Mouse (Mus musculus): ENCODE measurements around the gene Il27.

The Il27 gene

GRCm38 (mm10) chr7:126606611-126607010 is 11.9 kb upstream of the Il27 start:
- DNase-seq (ENCODE audit: low spot score in 2 of 2) = no peak

- no peak for DNase-seq (ENCODE audit: low spot score in 2 of 2)
These were observed 7.9 kb upstream of the Il27 start for GRCm38 (mm10) chr7:126602650-126603049.

- no peak for DNase-seq (ENCODE audit: low spot score in 2 of 2)
These were observed 7.2 kb upstream of the Il27 start for GRCm38 (mm10) chr7:126601896-126602295.

- no peak for DNase-seq (ENCODE audit: low spot score in 2 of 2)
These were observed 4.2 kb upstream of the Il27 start for GRCm38 (mm10) chr7:126598919-126599318.

- DNase-seq (ENCODE audit: low spot score in 2 of 2) = no peak
These were observed 1.7 kb upstream of the Il27 start for GRCm38 (mm10) chr7:126596414-126596813.

GRCm38 (mm10) chr7:126595890-126596289 is 1.1 kb upstream of the Il27 start:
- no peak for DNase-seq (ENCODE audit: low spot score in 2 of 2)

- peak in 1 of 2 experiments; percentile 49 for DNase-seq (ENCODE audit: low spot score in 2 of 2)
These were observed 7.0 kb downstream of the Il27 start for GRCm38 (mm10) chr7:126587779-126588178.

DNA sequence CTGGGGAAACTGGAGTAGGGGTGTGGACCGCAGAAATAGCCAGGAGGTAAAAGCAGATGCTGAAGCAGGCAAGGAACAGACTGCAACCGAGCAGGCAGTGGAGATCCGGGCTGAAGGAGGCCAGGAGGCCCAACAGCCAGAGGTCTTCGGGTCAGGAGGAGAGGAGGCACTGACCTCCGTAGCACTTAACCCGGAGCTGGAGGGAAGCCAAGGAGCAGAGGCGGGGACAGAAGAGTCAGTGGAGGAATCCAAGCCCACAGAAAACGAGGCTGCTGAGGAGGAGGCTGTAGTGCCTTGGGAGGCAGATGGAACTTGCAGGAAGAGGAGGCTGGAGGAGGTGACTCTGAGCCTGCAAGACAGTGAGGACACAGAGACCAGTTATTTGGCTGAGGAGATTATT is 7.9 kb downstream of the Il27 start:
- DNase-seq (ENCODE audit: low spot score in 2 of 2) = no peak

DNA sequence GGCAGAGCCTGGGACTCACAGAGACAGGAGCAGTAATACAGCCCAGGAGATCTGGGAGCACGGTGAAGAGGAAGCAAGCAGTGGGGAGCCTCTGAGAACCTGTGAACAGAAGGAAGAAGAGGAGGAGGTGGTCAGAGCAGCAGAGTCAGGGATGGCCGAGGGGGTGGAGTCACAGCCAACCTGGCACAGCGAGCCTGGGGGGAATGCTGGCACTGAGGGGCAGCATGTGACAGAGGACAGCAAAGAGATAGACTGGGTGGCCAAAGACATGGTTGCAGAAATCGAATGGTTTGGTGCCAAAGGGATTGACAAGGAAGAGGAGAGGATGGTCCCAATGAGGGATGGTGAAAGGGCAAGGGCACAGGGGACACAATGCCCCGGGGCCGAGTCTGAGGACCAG is 9.0 kb downstream of the Il27 start, which contains the start of gene Cln3:
Cln3 (minus strand) TSS at position 101 of the 400 bp plus-strand sequence.
- no peak for DNase-seq (ENCODE audit: low spot score in 2 of 2)

- DNase-seq (ENCODE audit: low spot score in 2 of 2) = no peak
These were observed 10.2 kb downstream of the Il27 start, which contains the start of gene Apobr for GRCm38 (mm10) chr7:126584506-126584977. Apobr (plus strand) TSS chr7:126584942.

GRCm38 (mm10) chr7:126583761-126584160 is 11.0 kb downstream of the Il27 start:
- DNase-seq (ENCODE audit: low spot score in 2 of 2) = no peak

DNA sequence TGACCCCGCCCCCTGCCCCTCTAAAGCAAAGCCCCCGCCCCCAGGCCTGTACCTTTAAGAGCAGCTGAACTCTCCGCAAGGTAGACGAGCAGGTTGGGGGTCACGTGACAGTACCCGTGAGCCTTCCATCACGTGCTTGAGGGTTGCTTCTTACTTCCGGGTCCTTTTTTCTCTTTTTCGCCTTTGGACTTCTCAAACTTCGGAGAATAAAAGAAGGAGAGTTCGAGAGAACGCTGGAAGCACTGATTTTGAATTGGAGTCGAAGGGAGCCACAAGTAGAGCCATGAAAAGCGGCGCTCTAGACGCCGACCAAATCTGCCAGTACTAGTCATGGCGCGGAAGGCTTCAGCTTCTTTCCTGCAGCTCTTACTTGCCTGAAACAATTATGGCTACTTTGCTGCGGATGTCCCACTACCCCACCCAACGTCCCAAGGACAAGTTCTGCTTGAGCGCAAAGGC is 11.5 kb downstream of the Il27 start:
- DNase-seq (ENCODE audit: low spot score in 2 of 2) = peak; percentile 81 to 85

GRCm38 (mm10) chr7:126582759-126583158 is 12.0 kb downstream of the Il27 start:
- DNase-seq (ENCODE audit: low spot score in 2 of 2) = peak in 1 of 2 experiments; percentile 27

- DNase-seq (ENCODE audit: low spot score in 2 of 2) = no peak
These were observed 13.1 kb downstream of the Il27 start for GRCm38 (mm10) chr7:126581661-126582060.

GRCm38 (mm10) chr7:126579172-126579571 is 15.6 kb downstream of the Il27 start:
- DNase-seq (ENCODE audit: low spot score in 2 of 2) = no peak

GRCm38 (mm10) chr7:126576946-126577345 is 17.8 kb downstream of the Il27 start:
- no peak for DNase-seq (ENCODE audit: low spot score in 2 of 2)

DNA sequence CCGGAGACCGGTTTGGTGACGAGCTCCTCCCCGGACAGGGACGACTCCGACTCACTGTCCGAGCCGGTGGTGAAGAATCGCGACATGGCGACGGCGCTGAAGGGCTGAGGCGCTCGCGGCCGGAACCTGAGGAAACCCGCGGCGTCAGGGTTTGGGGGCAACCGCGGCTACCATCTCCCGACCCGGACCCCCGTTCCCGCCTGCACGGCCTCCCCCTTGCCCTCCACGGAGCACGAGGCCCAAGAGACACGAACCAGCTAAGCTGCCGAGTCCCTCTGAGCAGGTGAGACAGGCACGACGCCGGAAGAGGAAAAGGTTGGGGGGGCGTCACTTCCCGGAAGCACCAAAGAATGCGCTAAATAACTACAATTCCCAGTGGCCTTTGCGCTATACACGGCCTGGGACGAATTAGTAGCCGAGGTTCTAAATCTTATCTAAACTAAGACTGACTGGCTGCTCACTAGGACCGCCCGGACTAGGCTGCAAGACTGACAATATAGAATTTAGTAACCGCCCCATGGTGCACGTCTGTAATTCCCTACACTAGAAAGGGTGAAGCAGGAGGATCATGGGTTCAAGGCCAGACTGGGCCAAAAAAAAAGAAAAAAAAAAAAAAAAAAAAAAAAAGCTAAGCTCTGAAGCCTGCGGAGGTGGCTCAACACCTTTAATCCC is 28.5 kb downstream of the Il27 start, which contains the start of gene Eif3c:
Eif3c (minus strand) TSS at position 318 of the 672 bp plus-strand sequence.
- peak; percentile 77 to 81 for DNase-seq (ENCODE audit: low spot score in 2 of 2)

- DNase-seq (ENCODE audit: low spot score in 2 of 2) = no peak
These were observed 29.0 kb downstream of the Il27 start for GRCm38 (mm10) chr7:126565693-126566092.

DNA sequence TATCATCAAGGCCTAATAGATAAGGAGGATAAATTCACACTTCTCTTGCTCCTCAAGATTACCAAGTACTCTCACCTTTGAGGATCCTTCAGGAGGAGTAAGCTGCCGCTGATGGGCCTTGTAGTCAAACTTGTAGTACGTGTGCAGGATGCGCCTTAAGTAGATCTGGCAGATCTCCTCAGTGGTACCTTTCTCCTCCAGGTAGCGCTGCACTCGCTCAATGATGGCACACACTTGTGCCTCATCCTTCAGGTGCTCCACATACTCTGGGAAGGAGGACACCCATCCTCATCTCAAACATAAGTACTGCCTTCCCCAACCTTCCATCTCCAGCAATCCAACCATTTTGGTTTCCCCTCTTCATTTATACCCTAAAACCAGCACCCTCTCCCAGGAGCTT is 38.1 kb downstream of the Il27 start:
- DNase-seq (ENCODE audit: low spot score in 2 of 2) = no peak

DNA sequence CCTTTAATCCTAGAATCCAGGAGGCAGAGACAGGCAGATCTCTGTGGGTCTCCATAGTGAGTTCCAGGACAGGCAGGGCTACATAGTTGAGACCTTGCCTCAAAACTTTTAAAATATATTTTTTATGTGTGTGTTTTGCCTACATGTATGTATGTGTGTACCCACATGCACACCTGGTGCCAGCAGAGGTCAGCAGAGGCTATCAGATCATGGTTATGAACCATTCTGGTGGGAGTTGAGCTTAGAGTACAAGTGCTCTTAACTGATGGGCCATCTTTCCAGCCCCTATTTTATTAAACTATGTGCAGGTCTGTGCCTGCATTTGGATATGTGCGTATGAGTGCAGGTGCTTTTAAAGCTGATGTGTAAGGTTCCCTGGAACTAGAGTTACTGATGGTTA is 39.9 kb downstream of the Il27 start:
- no peak for DNase-seq (ENCODE audit: low spot score in 2 of 2)

- no peak for DNase-seq (ENCODE audit: low spot score in 2 of 2)
These were observed 49.1 kb downstream of the Il27 start for GRCm38 (mm10) chr7:126545631-126546030.

DNA sequence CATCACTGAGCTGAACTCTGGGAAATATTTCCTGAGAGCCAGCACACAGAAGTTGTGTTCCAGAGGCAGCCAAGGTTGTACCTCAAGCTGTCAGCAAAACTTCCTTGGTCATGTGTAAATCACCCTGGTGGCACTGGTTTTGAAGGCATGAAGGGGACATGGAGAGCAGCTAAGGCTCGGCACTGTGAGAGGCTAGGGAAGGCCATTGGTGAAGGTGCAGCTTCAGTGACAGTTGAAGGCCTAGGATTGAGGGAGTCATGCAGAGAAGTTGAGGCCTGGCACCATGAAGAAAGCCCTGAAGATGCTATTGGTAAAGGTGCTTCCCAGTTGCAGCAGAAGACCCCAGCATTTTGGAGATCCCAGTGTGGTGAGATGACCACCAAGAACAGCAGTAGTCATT is 53.1 kb downstream of the Il27 start:
- no peak for DNase-seq (ENCODE audit: low spot score in 2 of 2)

Data from frontal cortex, postnatal 10 days (tissue).